Mouse (Mus musculus): ENCODE results near the gene Gkn1.
A peak's percentile ranks its signal among the peaks of the same experiment; 100 is the strongest.

Gene Gkn1

DNA sequence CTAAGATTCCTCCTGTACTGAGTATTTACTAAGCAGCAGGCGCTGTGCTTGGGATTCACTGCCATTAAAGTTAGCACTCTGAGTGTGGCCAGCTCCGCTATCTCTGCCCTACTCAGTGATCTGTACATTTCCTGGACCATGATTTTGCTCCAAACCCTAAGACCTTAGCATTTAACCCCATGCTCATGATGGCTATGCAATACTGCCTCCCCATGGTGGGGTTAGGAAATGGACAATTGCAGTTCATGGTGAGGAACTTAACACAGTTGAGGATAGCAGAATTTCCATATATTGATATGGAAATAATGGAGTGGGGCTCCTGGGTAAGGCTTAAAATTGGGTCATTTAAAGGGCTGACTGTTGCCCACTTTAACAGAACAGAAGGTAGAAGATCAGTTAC, 27.4 kb downstream of the Gkn1 start:
- DNase-seq (ENCODE audit: low read depth): no peak

DNA sequence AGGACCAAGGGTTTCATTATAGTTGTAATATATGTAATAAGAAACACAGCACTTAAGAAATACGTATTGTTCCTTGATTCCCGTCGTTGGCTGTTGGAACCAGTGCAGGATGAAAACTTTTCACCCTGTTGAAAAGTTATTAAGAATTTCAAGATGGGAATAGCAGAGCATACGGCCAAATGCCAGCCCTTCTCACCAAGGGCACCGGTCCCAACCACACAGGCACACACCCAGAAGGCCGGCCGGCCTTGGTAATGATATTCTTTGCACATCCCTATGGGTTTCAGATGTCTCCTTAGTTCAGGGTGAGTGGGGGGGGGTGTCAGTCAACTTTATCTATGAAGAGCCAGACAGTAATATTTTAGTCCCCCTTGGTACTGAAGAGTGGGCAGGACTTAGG, 32.1 kb downstream of the Gkn1 start:
- DNase-seq (ENCODE audit: low read depth): no peak

DNA sequence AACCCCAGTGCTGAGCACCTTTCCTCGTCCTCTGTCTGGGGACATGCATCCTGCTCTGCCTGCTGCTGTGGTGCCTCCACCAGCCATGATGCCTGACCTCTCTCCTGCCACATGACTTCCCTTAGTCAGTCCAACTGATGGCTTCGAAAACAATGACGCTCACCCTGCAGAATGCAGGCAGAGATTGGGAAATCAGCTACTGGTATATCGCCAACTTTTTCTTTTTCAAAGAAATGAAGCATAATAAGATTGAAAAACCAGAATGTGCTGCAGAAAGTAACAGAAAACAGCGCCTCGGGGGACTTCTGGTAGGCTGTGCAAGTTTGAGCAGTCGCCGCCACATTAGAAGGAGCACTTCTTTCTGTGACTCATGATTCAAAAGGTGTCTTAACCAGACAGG, 33.8 kb downstream of the Gkn1 start:
- peak; percentile 89 for DNase-seq (ENCODE audit: low read depth)

DNA sequence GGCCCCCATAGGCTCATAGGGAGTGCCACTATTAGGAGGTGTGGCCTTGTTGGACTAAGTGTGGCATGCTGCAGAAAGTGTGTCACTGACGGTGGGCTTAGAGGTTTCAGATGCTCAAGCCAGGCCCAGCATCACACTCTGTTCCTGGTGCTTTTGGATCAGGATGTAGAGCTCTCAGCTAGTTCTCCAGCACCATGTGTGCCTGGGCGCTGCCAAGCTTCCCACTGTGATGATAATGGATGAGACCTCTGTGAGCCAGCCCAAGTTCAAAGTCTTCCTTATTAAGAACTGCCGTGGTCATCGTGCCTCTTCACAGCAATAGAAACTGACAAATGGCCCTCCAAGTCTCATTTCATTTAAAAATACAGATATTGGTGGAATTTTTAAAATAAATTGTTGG, 38.0 kb downstream of the Gkn1 start:
- DNase-seq (ENCODE audit: low read depth): no peak

DNA sequence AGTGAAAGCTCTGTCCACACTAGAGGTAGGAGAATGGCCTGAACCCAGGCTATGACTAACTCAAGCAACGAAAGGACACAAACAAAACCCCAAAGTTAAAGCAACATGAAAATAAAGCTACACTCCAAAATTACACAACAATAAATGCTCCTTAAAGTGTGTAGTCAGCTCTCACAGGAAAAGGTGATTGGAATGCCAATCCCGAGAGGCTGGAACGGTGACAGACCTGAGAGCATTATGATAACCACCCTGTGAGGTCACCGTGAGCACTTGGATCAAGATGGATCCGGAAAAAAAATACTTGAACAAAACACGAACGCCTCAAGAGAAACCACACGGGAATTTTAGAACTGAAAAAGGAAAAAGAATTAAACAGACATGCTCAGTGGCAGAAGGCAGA, 46.3 kb downstream of the Gkn1 start:
- DNase-seq (ENCODE audit: low read depth): peak; percentile 77

DNA sequence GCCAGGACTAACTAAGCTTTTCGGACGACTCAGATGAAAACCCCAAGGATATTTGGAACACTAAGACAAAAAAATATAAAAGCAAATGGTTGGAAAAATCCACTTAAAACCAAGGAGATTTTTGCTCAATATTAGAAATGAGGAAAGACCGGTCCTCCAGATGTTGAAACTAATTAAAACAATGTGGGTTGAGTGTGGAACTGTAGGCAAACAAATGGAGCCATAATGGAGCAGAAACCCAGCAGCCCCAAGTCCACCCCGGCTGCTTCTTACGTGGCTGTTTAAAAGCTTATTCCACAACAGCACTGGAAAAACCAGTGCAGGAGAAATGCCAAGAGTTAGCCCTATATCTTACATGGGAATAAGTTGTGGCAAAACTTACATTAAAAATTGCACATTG, 48.0 kb downstream of the Gkn1 start:
- DNase-seq (ENCODE audit: low read depth): no peak

DNA sequence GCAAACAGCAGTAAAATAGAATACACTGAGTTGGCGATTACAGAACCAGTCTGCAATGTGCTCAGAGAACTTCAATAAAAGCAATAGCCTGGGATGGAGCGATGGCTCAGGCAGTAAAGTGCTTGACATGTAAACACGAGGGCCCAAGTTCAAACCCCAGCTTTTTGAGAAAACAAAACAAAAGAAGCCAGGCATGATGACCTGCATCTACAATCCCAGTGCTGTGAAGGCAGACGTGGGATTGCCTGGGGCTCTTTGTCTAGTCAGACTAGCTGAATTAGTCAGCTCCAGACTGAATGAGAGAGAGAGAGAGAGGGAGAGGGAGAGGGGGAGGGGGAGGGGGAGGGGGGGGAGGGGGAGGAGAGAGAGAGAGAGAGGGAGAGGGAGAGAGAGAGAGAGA, 48.8 kb downstream of the Gkn1 start:
- DNase-seq (ENCODE audit: low read depth): no peak

Data from fibroblast of lung, adult 2 months (primary cell).